Mouse (Mus musculus) hindbrain, embryonic 14.5 days (tissue): Measurements from ENCODE around the gene Mmp19. TPM values are rescaled to one million over a fixed set of nuclear protein-coding genes. Genes with fewer than 3 reads are reported as not detected.

Experiments
- ATAC-seq: fragments of 200-750 bp; cut with Nextera tagmentation; 2 replicates; pipeline ENCODE4 v1.8.0; 2017; ENCODE audit warnings: moderate number of reproducible peaks, mild to moderate bottlenecking, moderate TSS enrichment, moderate library complexity; ENCODE audit not compliant: low FRiP score
- DNase-seq: peaks from one replicate; pipeline ENCODE4 v3.0.0-alpha.2; 2015; ENCODE audit warnings: low spot score
- H3K27ac ChIP-seq: fragments of 300-500 bp; sonication (generic); 2 replicates; pipeline ENCODE4 v1.5.1; 2014; ENCODE audit warnings: mild to moderate bottlenecking, moderate library complexity
- H3K27me3 ChIP-seq: fragments of 300-500 bp; sonication (generic); 2 replicates; pipeline ENCODE4 v1.6.1; 2014; ENCODE audit warnings: mild to moderate bottlenecking, low read length, mixed read lengths; ENCODE audit not compliant: control insufficient read depth, insufficient read depth
- H3K36me3 ChIP-seq: fragments of 300-500 bp; sonication (generic); replicated peaks from 2 replicates; pipeline ENCODE4 v1.6.1; 2014; ENCODE audit not compliant: control insufficient read depth, insufficient read depth
- H3K4me1 ChIP-seq: fragments of 300-500 bp; sonication (generic); replicated peaks from 2 replicates; pipeline ENCODE4 v1.6.1; 2014; ENCODE audit warnings: antibody characterized with exemption, low read length, mixed read lengths; ENCODE audit not compliant: control insufficient read depth, insufficient read depth
- H3K4me2 ChIP-seq: fragments of 300-500 bp; sonication (generic); replicated peaks from 2 replicates; pipeline ENCODE4 v1.6.1; 2014; ENCODE audit warnings: mild to moderate bottlenecking, moderate library complexity
- H3K4me3 ChIP-seq: fragments of 300-500 bp; sonication (generic); replicated peaks from 2 replicates; pipeline ENCODE4 v1.5.1; 2014; ENCODE audit warnings: mild to moderate bottlenecking, low read length
- H3K9ac ChIP-seq: fragments of 300-500 bp; sonication (generic); 2 replicates; pipeline ENCODE4 v1.6.1; 2014
- H3K9me3 ChIP-seq: fragments of 300-500 bp; sonication (generic); 2 replicates; pipeline ENCODE4 v1.6.1; 2016; ENCODE audit warnings: low read length; ENCODE audit not compliant: control insufficient read depth
- WGBS: fragments of 180-500 bp; shearing (Covaris S2); extraction: QIAGEN DNeasy Blood & Tissue Kit; methylation state at CpG from one replicate; pipeline ENCODE4 v1.1.7; 2014; 5-methylcytosine and 5-hydroxymethylcytosine counted together
- polyA plus RNA-seq: library from polyadenylated mRNA; unstranded; fragments of >200 nt; fragmentation: Nextera tagmentation; extraction: Ambion mirVana; gene quantifications from 2 replicates; pipeline ENCODE4 v1.2.1, GENCODE M21; 2014

The Mmp19 gene
- polyA plus RNA-seq, 1 experiment from 2014 or later = 0.80 TPM

DNA sequence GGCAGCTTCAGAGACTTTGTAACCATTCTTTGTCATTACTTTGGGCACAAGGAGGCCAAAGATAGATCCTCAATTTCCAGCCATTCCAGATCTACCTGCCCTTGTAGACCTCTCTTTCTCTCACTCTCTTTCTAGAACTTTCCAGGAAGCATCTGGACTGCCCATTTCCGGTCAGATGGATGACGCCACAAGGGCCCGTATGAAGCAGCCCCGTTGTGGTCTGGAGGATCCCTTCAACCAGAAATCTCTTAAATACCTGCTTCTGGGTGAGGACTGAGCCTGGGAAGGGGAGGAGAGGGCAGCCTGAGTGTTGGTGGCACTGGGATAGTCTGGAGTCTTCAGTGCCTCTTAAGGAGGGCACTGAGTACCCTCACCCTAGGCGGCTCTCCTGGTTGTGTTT is 3.7 kb downstream of the Mmp19 start:
- H3K9ac ChIP-seq = no peak overlapping the region
- H3K4me2 ChIP-seq = no peak overlapping the region
- DNase-seq (no peak), ATAC-seq (no peak)
- H3K9me3 ChIP-seq = no peaks in the 10 kb centered on the region
- no peak overlapping the region for H3K27ac ChIP-seq
- H3K4me1 ChIP-seq = no peaks in the 10 kb centered on the region
- H3K27me3 ChIP-seq = no peaks in the 10 kb centered on the region
- no peaks in the 10 kb centered on the region; the same call in 1 of the 2 replicates for H3K36me3 ChIP-seq
- 94% methylated on average over 5 of the region's 5 CpGs for WGBS
- H3K4me3 ChIP-seq = no peak overlapping the region

DNA sequence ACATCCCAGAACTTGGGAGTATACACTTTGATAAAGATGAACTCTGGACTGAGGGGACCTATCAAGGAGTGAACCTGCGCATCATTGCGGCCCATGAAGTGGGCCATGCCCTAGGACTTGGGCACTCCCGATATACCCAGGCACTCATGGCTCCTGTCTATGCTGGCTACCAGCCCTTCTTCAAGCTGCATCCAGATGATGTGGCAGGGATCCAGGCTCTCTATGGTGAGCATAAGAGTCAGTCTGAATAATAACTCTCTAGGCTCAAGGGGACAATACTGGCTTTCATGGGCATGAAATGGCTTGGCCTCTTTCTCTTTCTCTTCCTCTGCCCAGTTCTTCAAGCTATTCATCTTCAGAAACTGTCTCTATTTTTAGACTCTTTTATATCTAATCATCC is 4.9 kb downstream of the Mmp19 start:
- no peak overlapping the region for H3K27ac ChIP-seq
- DNase-seq = no peak
- H3K36me3 ChIP-seq = peaks cover 7% of the 10 kb centered on the region; the same call in 1 of the 2 replicates
- no peak for ATAC-seq
- H3K4me1 ChIP-seq = no peaks in the 10 kb centered on the region
- no peaks in the 10 kb centered on the region for H3K27me3 ChIP-seq
- no peak overlapping the region for H3K4me2 ChIP-seq
- H3K9ac ChIP-seq = no peak overlapping the region
- H3K4me3 ChIP-seq = no peak overlapping the region
- WGBS = 97% methylated on average over 3 of the region's 3 CpGs
- H3K9me3 ChIP-seq = no peaks in the 10 kb centered on the region

DNA sequence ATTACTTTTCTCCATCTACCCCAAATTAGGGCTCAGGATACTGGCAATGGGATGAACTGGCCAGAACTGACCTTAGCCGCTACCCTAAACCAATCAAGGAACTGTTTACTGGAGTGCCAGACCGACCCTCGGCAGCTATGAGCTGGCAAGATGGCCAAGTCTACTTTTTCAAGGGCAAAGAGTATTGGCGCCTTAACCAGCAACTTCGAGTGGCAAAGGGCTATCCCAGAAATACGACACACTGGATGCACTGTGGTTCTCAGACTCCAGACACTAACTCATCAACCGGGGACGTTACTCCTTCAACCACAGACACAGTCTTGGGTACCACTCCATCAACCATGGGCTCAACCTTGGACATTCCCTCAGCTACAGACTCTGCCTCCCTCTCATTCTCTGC is 8.0 kb downstream of the Mmp19 start:
- Histone ChIP-seq H3K36me3 (peaks cover 15% of the 10 kb centered on the region; the same call in 1 of the 2 replicates), H3K9me3 (no peaks in the 10 kb centered on the region), H3K4me2 (no peak overlapping the region), H3K27ac (no peak overlapping the region), H3K4me3 (no peak overlapping the region), H3K4me1 (peaks cover 12% of the 10 kb centered on the region), H3K9ac (no peak overlapping the region), H3K27me3 (no peaks in the 10 kb centered on the region)
- ATAC-seq (no peak), DNase-seq (no peak)
- 93% methylated on average over 8 of the region's 8 CpGs for WGBS

DNA sequence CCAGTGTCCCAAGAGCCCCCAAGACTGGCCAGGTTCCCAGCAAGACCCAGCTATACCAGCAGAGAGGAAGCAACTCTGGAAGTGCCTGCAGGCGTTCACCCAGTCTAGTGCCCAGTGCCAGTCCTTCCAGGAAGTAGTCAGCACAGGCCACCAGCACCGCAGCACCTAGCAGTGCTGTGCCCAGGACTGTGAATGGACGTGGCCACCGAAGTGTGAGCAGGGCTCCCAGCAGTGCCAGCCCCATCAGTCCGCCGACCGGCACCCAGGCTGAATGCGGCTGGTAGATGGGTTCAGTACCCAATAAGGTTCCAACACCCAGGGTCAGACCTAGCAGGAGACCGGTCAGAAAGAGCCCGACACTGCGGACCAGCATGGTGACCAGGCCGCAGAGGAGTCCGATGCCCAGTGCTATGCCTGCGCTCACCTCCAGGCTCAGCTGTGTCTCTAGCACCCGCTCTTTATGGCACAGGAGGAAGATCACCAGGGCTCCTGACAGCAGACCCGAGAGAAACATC is 11.3 kb downstream of the Mmp19 start:
- Histone ChIP-seq H3K27ac (no peak overlapping the region), H3K4me1 (peaks cover 25% of the 10 kb centered on the region), H3K4me2 (no peak overlapping the region), H3K36me3 (peaks cover 18% of the 10 kb centered on the region; the same call in 1 of the 2 replicates), H3K27me3 (no peaks in the 10 kb centered on the region), H3K9ac (no peak overlapping the region), H3K4me3 (no peak overlapping the region), H3K9me3 (no peaks in the 10 kb centered on the region)
- DNase-seq (no peak), ATAC-seq (no peak)
- 92% methylated on average over 16 of the region's 16 CpGs for WGBS

DNA sequence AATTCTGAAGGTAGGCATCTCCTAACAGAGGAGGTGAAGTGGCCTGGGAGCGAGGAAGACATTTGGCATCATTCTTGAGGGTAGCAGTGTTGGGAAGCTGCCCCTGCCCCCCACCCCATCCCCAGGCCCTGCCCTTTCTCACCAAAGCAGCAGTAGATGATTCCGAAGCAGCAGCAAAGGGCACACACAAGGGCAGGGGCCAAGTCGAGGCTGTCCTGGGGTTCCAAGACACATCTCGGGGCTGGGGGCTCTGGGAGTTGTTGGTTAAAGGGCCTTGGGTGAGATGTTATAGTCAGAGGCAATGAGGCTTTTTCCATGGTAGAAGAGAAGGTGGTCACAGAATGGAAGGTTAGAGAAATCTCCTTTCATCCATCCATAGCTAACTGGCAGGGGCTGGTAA is 12.2 kb downstream of the Mmp19 start:
- Histone ChIP-seq H3K36me3 (peaks cover 28% of the 10 kb centered on the region), H3K27ac (no peak overlapping the region), H3K27me3 (no peaks in the 10 kb centered on the region), H3K4me2 (peak overlapping the region; percentile 74), H3K4me1 (peaks cover 34% of the 10 kb centered on the region), H3K4me3 (peak overlapping the region; percentile 49), H3K9ac (peak overlapping the region; percentile 75), H3K9me3 (no peaks in the 10 kb centered on the region)
- ATAC-seq = no peak
- DNase-seq = no peak
- 66% methylated on average over 4 of the region's 4 CpGs for WGBS

DNA sequence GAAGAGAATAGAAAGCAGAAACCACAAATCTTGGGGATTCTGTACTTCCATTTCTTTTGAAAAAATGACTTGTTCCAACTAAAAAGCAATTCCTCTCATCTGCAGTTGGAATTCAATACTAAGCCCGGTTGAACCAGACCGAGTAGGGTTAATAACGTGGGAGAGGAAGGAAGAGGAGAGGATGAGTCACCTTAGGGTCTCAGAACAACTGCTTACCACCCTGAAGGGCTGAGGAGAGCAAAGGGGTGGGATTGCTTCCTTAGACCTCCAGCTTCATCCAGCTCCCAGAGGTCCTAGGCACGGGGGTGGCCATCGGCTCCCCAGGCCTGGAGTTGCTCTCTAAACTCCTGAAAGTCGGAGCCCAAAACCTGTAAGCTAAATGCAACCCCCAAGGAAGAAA is 12.7 kb downstream of the Mmp19 start:
- Histone ChIP-seq H3K4me3 (peak overlapping the region; percentile 49), H3K9me3 (no peaks in the 10 kb centered on the region), H3K27me3 (no peaks in the 10 kb centered on the region), H3K4me2 (peak overlapping the region; percentile 74), H3K36me3 (peaks cover 32% of the 10 kb centered on the region), H3K27ac (peak overlapping the region; percentile 94), H3K9ac (peak overlapping the region; percentile 75), H3K4me1 (peaks cover 38% of the 10 kb centered on the region)
- ATAC-seq (no peak), DNase-seq (no peak)
- WGBS = 18% methylated on average over 6 of the region's 6 CpGs

DNA sequence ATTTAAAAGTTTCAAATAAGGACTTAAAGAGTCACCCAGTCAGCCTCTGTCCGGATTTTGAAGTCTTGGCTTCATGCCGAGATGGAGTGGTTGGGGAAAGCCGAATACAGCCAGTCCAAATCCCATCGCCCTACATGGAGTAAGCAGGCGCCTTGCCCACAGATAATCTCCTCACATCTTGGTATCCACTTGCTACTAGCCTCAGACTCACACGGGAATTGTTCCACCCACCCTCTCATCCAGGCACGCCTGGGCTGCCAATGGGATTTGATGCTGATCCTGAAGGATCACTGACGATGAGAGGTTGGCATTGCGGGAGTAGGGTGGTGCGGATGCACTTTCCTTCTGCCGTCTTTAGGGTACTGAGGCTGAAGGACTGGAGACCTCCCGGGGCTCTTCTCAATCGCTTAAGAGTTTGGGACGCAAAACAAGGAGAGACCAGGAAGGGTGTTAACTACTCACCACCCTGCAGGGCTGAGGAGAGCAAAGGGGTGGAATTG is 13.1 kb downstream of the Mmp19 start, which contains the start of gene Dnajc14:
Dnajc14 (plus strand) TSS at position 292 of the 500 bp plus-strand sequence.
- Histone ChIP-seq H3K4me2 (peak within 1 kb of the TSS; percentile 74), H3K9me3 (no peaks in the 10 kb centered on the region), H3K4me1 (peaks cover 43% of the 10 kb centered on the region), H3K4me3 (peak within 1 kb of the TSS; percentile 49), H3K36me3 (peaks cover 32% of the 10 kb centered on the region), H3K27me3 (no peaks in the 10 kb centered on the region), H3K9ac (peak within 1 kb of the TSS; percentile 75), H3K27ac (peak within 1 kb of the TSS; percentile 94)
- ATAC-seq (0 out of 2 replicates have a peak, but pooled peaks have one; percentile 13), DNase-seq (peak; percentile 63)
- under 1% methylated on average over 14 of the region's 14 CpGs for WGBS

DNA sequence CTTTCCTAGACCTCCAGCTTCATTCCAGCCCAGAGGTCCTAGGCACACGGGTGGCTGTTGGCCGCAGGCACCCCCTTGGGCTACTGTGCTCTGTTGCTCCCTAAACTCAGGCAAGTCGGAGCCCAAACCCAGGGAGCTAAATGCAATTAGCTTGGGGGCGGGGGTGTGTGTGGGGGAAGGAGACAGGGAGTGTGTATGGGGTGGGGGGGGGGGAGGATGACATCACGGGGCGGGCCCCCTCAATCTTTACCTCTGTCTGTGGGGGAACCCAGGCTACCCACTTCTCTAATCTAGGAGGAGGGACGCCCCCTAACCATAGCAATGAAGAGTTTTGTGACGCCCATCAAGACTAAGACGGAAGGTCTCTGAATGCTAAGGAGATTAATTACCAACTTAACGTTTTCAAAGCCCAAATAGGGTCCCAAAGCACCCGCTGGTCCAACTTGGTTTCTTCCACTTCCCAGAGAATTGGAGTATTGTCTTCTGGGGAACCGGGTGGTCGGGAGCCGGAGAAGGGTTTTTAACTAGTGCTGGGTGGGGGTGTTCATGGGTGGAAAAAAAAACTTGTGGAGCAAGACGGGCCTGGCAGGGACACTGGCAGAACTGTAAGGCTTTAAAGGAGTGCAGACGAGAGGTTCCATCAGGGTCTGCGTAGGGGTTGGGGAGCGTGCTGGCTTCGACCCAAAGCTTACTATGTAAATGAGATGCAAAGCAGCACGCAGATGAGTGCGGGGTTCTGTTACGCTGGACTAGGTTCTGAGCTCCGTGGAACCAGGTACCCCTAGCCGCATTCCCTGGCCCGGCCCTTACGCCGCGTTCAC is 13.8 kb downstream of the Mmp19 start, which contains the start of gene Tmem198b:
Tmem198b (minus strand) TSS at position 100 of the 821 bp plus-strand sequence.
- DNase-seq = peak; percentile 79
- Histone ChIP-seq H3K27me3 (no peaks in the 10 kb centered on the region), H3K4me1 (peaks cover 49% of the 10 kb centered on the region), H3K27ac (peak within 1 kb of the TSS; percentile 94), H3K4me2 (peak within 1 kb of the TSS; percentile 74), H3K9ac (peak within 1 kb of the TSS; percentile 75), H3K36me3 (peaks cover 34% of the 10 kb centered on the region), H3K9me3 (no peaks in the 10 kb centered on the region), H3K4me3 (peak within 1 kb of the TSS; percentile 49)
- ATAC-seq = peak; percentile 72
- under 1% methylated on average over 28 of the region's 28 CpGs for WGBS
